Mouse (Mus musculus) NIH3T3 (cell line): ENCODE measurements at regions not wholly inside any gene's neighbourhood (a gene's known extent, or its start where the extent isn't known, plus 50 kb on each side); places are given as distances from the start of the nearest gene placed in this dataset.
A peak's percentile ranks its signal among the peaks of the same experiment; 100 is the strongest.

ENCODE experiments used
- DNase-seq: peaks from one replicate; pipeline ENCODE4 v3.0.0-alpha.2; 2012; ENCODE audit warnings: low read depth

DNA sequence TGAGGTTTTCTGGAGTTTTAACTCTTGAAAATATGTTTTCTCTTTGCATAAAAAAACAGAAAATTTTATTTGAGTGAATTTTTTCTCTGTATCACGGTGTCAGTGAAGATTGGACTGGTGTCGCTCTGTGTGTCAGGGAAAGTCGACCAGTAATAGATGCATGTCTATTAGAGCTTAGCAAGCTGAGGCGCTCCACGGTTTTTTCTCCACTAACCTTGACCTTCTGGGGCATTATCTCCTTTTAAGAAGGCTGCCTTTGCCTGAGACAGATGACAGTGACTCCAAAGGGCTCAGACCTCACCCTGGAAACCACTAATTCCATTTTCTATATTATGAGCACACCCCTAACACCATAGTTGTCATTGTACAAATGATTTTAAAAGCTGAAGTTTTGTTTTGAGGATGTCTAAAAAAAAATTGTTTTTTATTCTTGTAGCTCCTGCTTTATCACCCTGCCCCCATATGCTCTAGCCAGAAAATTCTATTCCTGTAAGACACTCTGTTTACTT, 561.8 kb downstream of the Gm43517 start:
- DNase-seq: no peak

DNA sequence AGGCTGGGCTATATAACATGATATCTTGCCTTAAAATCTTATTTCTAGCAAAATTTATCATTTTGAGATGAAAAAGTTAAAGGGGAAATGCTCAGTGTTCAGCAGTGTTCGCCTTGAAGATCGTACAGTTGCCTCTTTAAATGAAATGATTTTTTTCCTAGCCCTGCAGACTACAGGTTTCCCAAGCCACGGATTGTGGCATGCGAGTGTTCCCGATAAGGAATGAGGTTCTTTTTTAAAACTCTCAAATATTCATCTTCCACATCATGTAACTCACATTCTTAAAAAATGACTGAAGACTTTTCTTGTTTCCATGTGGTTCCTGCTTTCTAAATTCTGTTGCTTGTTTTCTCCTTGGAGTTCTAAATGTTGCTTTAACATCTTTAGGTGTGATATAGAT, 566.0 kb downstream of the Gm43517 start:
- no peak for DNase-seq

DNA sequence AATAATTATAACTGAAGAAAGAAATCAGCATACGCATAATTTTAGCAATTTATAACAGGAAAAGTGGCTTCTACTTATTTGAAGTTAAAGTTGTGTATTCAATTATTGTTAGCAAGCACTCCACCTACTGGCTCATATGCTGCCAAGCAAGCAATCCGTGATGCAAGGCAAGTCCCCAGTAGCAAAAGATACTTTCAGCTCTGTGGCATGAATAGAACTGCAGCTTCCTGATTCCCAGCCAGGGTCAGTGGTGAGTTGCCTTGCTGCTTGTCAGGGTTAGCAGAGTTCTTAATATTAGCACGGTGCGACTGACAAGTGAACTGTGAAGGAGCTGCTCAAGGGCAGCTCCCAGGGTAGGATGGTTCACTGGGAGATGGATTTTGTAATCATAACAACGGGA, 566.8 kb downstream of the Gm43517 start:
- peak; percentile 82 for DNase-seq

DNA sequence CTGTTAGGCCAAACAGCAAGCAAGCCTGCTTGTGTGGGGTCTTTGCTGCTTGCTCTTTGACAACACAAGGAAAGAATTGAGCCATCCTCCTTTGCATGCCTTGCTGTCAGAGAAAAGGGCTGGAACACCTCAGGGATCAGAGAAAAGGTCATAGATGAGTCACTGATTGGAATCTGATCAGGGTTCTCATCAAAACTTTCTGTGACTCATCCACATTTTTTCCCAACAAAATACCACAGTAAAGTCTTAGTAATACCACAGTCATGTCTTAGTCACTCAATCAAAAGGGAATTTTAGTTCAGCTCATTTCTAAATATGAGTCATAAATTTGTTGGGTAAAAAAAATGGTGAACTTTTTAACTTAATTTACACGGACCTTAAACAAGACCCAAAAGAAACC, 583.1 kb downstream of the Gm43517 start:
- DNase-seq: peak; percentile 88

DNA sequence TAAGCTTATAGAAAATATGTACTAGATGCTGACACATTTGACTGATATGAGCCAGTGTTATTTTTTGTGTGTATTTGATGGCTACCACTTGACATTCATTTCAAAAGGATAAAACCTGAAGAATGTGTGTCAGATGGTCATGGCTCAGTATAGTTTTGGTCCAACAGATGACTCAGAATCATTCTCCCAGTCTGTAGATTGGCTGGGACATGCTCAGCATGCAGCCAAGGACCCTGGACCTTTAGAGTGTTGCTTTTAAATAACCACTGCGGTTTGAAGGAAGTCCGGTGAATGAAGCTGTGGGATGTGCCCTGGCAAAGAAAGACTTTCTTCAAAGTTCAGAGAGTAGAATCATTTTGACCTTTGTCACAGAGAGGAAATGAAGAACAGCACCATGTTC, 584.6 kb downstream of the Gm43517 start:
- peak; percentile 56 for DNase-seq

DNA sequence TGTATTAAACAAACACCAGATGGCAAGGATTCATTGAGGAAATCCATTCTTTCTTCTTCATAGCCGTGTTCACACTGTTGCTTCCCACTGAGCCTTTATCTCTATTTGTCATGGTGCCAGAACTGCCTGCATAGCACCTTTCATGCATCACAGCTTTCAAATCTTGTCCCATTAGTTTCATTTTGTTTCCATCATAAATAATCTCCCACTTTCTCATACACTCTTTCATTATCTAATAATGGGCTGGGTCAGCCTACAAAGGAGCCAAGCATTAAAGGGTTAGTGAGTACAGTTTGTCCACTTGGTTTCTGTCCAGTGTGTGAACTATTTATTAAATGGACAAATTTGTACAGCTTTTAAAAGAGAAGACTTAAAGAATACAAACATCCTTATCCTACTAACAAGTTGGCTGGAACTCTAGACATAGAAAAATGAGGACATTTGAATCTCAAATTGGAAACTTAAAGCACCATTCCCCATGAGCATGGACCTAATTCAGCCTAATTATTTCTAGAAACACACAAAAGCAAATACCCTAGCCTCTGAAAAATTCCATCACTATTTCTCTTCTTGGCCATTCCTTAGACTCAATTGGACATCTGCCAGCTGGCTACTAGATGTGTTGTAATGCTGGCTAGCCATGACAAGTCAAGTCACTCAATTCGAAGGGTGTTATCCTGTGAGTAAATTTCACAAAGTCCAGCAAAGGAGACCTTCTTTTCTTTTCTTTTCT, 589.8 kb downstream of the Gm43517 start:
- peak; percentile 70 for DNase-seq

DNA sequence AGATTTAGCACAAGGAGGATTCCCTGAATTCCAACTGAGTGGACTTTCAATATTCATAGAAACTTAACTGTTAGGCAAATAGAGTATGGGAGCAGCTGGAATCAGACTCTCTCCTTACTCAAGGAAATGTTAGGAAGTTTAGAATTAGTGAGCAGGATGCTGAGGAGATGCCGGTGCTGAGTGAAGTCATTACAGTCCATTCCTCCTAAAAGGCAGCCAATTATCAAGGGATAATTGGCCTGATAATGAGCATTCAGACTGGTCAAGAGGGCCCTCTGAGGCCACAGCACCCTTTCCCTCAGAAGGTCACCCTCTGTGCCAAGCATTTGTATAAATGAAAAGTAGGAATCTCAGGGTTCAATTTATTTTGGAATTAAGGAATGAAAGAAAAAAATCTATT, 590.6 kb downstream of the Gm43517 start:
- no peak for DNase-seq

DNA sequence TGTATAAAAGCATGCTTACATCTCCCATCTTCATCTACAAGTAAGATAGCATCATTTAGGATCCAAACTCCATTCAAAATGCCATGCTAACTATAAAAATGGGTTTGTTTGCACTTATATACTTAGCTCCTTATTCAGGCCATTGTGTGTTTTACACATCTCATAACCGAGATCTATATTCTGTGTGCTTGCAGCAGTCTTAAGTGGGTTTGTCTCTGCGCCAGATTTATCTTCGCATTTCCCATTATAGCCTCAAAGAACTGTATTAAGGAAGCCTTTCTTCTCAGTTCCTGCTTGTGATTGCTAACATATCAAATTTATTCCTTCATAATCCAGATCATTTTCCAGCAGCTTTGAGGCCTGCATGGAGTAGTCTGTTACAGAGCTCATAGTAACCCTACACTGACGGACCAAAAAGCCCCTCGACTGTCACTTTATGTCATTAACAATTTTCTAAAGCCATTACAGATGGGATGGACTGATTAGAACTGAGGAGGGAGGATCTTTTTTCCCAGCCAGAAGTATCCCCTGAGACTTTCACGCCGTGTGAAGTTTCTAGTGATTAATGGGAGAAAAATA, 607.6 kb downstream of the Gm43517 start:
- no peak for DNase-seq

DNA sequence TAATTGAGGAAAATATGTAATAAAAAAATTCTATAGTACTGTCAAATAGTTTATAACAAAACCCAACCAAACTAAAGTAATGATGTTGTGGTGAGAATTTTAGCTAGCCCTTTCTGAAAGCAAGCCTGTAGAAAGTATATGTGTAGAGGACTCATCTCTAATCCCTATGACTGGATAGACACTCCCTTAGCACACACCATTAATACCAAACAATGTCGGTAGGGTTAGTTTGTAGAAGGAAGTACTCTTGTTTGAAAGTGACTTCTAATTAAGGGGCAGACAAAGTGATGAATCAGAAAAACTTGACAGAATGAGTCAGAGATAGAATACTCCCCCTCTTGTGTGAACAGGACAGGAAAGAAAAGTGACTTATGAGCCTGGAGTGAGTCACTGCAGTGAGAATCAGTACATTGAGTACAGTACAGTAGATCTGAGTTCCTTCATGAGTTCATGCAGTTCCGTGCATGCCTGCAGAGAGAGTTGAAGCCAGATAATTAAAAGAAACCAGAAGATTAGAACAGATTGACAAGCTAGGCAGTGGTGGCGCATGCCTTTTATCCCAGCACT, 610.0 kb downstream of the Prkd1 start:
- peak; percentile 63 for DNase-seq

DNA sequence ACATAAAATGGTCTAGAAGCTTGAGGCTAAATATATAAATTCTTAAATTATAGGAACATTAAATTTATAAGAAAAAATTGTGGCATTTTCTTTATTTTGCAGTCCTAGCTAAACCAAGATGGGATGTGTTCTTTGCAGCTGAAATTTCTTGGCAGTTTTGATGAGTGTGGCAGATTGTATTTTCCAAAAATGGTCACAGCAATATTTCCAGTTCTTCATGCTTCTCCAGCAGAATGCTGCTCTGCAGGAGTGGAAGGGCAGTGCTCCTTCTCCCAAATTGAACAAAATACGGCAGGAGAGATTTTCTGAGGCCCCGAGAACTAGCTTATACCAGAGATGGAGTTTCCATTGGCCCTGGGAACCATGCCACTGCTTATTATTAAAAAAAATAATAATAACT, 587.6 kb downstream of the Prkd1 start:
- no peak for DNase-seq

DNA sequence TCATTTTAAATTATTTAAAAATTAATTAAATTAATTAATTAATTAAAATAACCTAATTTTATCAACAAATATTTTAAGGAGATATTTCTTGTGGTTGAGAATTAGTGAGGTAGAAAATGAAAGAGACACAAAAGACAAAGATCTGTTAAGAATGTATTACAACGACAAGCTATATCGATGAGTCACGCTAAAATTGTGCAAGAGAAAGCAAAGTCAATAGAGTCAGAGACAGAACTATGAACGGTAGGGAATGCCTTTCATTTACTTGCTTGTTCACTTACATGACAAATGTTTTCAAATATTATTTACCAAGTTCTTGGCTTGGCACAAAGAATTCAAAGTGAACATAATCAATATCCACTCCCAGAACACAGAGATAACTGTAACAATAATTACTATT, 582.5 kb downstream of the Prkd1 start:
- DNase-seq: peak; percentile 66

DNA sequence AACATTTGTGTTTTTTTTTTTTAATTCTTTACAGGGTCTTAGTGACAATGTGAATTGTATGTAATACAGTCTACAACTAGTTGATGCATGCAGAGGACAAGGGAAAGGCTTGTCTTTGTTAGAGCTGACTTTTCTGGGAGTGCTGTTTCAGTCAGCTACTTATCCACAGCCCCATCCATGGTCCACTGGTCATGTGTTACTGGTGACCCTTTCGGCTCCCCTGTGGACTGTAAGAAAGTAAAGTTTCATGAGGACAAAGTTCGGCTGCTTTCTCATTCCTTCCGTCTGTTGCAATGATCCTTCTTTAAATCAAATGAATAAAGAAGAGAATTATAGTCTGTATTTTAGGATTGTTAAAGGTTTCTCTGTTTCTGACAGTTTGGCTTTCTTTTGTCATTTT, 577.1 kb downstream of the Prkd1 start:
- DNase-seq: no peak

DNA sequence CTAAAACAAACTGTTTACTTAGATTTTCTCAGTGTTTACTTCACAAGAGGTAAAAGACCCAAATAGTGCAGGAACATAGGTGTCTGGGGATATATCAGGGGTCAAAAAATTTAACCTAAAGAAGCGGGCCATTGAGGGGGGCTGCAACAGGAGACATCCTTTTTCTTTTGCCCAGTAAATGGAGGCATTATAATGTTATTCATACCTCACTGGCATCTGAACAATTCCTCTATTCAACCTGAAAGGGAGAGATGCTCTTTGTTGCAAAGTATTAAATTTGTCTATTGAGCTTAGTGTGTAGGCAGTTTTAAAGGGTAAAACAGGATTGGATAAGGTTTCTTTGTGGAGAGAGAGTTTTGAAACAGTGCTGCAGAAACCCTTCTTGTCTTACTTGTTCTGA, 576.5 kb downstream of the Prkd1 start:
- DNase-seq: no peak

DNA sequence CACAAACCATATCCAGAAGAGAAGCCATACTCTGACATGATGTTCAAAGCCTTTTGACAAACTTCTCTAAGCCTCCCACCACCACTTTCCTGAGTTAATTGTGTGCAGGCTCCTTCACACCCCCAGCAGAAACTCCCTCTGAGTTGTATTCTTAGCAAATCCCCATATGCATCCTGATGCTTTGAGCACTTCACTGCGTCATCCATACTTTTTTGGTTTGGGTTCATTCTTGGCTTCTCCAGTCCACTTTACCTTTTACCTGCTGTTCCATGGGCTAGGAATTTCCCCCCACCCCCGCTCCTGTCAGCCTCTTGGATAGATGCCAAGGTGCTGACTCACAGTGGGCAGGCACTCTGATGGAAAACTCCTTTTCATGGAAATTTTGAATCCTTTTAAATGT, 575.2 kb downstream of the Prkd1 start:
- peak; percentile 44 for DNase-seq

DNA sequence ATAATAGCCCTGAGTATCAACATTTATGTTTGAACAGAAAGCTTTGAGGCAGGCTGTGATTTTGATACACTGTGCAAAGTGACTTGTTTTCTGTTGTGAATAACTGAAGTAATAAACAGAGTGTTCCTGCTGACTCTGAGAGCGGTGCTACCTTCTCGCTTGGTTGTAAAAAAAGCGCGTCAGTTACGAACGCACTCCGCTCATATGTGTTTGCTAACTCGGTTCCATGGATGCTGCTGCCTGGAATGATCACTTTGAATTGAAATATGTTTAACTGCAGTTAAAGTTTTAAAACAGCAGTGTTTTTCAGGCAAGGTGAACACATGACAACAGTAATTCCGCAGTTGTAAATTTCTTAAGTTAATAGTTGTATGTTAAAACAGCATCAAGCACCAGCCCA, 567.7 kb downstream of the Prkd1 start:
- DNase-seq: no peak

DNA sequence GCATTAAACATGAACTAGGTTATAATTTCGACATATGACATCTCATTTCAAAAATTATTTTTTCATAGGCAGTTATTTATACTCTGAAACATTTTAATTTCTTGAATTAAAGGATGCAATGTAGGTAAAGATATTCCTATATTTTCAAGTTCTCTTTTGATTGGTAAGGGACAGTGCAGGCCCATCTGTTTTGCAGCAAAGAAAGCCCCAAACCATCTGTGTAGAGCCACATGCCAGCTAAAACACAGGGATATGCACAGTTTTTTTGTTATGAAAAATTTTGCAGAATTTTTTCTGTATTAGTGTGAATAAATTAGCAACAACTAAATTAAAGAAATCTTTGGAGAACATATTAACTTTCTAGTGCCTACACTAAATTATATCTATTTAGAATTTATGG, 567.3 kb downstream of the Prkd1 start:
- no peak for DNase-seq

DNA sequence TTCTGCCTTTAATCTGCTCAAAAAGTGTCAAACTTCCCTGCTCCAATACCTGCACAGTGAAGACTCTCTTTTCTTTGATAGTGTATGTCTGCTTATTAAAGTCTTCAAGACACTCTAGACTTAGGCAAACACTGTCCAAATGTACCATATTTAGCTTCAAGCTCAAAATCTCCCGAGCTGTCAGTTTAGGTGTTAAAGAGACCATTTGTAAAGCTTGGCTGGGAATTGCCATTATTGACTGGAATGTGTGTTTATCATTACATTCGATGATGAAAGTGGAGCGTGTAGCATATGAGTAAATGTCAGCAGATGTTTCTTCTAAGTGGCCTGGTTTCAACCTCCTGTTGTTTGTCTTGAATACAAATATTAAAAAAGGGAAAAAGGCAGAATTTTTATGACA, 564.4 kb downstream of the Prkd1 start:
- peak; percentile 5 for DNase-seq

DNA sequence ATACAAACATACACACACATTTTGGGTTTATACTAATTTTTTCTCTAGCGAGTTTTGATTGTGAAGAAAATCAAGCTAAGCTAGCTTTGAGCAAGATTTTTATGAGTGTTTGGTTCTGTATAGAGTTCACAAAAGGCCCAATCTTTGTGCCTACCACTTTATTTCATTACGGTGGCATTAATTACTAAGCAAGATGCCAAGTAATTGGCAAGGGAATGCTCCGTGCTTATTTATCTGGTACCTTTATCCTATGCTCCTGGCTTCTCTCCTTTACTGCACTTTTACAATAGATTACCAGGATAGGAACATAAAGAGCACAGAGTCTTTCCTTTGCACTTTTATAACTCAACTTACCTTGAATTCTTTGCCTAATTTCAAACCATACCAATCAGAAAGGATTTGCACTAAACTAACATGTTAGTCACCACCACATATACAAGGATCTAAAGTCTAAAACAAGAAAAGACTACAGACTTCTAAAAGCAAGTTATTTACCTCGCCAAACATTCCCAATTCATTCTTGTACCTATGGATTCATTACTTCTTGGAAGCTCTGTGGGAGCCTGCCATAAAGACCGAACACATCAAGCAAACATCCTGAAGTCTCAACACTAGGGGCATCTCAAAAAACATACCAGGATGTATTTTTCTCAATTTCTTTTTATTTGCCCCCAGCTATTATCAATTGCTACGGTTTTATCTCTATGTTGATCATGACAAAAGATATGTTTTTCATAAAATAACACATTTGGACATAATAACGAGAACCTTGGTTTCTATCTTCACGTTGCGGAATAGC, 537.5 kb downstream of the Prkd1 start:
- DNase-seq: no peak

DNA sequence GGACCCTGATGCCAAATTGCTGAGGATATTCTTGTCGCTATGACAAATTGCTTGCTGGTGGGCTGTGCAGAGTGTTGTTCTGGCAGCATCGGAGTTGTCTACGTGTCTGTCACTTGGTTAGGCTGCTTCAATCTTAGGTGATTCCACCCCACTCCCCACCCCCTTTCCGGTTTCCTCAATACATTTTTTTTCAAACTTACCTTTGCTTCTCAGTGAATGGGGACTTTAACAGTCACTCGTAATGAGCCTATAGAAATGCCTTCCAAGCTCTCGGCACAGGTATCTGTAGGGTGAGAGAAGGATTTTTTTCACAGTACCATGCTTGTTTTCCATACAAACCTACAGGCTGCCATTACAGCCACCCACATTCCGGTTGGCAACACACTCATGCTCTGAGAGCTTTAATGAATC, 536.8 kb downstream of the Prkd1 start:
- no peak for DNase-seq

DNA sequence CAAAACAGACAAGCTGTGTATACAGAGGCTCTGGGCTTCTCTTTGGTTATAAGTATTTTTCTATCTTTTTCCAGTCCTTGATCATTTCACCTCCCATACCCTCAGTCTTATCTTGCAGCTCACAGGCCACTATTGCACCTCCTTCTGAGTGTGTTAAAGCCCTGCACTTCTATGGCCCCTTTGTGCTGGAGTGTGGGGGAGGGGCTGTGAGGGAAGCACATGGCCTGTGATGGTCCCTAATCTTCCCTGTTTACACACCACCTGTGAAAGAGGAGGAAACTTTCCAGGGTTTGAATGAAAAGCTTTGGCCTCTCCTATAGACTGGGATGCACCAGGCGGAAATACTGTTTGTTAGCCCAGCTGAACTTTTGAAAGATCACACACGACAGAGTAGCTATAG, 533.0 kb downstream of the Prkd1 start:
- DNase-seq: no peak

DNA sequence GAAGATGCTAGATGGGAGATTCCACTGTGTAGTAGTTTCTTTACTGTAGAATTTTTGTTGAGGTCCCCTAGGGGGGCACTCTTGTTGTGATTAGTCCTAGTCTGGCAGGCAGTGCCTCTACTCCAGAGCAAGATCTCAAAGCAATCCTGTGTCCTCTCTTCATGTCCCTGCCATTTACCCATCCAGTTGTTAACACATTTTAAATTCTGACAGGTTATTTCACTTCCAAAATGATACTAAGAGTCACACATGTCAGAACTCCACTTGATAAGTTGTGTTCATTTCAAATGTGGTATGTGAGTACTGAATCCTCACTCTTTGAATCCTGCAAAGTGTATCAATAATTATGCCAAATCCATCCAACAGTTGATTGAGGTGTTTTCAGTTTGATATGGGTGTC, 530.6 kb downstream of the Prkd1 start:
- no peak for DNase-seq

DNA sequence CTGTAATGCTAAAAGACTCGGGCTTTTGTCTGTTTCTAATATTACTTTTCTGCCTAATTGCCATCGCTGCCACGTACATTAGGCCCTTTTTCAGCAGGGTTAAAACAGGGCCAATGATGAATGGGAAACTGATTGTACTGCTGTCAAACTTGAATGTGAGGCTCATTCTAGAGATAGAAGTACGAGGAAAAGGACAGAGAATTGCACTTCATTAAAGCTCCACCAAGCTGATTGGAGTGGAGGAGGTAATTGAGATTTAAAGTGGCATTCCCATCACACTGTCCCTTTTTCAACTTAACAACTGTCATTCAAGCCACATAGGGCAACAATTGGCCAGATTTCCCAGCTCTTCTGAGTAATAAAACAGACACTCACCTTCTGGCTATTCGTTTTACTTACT, 526.8 kb downstream of the Prkd1 start:
- no peak for DNase-seq

DNA sequence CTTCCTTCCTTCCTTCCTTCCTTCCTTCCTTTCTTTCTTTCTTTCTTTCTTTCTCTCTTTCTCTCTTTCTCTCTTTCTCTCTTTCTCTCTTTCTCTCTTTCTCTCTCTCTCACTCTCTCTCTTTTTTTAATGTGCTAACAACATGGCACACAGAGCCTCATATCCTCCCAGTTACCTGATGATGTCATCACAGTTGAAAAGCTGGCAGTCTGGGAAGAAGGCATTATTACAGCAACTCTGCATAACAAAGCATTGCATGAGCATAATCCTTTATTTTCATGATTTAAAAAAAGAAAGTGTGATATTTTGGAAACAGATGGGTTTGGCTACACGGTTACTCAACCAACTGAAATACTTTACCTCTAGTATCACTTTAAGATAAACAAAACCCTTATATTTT, 525.9 kb downstream of the Prkd1 start:
- no peak for DNase-seq
